Mouse (Mus musculus) MEL (cell line): ENCODE measurements around the gene Fastkd2. TPM values are rescaled to one million over a fixed set of nuclear protein-coding genes. Genes with fewer than 3 reads are reported as not detected.

ENCODE experiments used
- DNase-seq: peaks from one replicate; pipeline ENCODE4 v3.0.0; 2011; ENCODE audit warnings: low read depth, low spot score
- H3K27ac ChIP-seq: 2 replicates; pipeline ENCODE4 v1.5.1; 2012; ENCODE audit warnings: low read depth, mild to moderate bottlenecking, control low read depth, low read length, moderate library complexity; ENCODE audit not compliant: control insufficient read depth
- H3K27me3 ChIP-seq, 2 experiments: fragments of 150-350 bp in 1 of 2; sonication (generic) in 1 of 2; 2 replicates each; pipeline ENCODE4 v1.6.1; 2012; ENCODE audit warnings: low read length in 2 of 2, mild to moderate bottlenecking in 2 of 2, improper control_type of control experiment in 1 of 2, moderate library complexity in 1 of 2; ENCODE audit not compliant: insufficient read depth in 2 of 2, control insufficient read depth in 1 of 2
- H3K36me3 ChIP-seq, 2 experiments: 2 replicates each; pipeline ENCODE4 v1.6.1; 2012 to 2014; ENCODE audit warnings: low read length in 2 of 2, improper control_type of control experiment in 1 of 2, inconsistent platforms in 1 of 2, mild to moderate bottlenecking in 1 of 2; ENCODE audit not compliant: insufficient read depth in 2 of 2, control insufficient read depth in 1 of 2
- H3K4me1 ChIP-seq, 2 experiments: fragments of 150-350 bp in 1 of 2; sonication (generic) in 1 of 2; 2 replicates each; pipeline ENCODE4 v1.6.1; 2012; ENCODE audit warnings: low read length in 2 of 2, improper control_type of control experiment in 1 of 2, mild to moderate bottlenecking in 1 of 2; ENCODE audit not compliant: insufficient read depth in 2 of 2, control insufficient read depth in 1 of 2
- H3K4me3 ChIP-seq, 2 experiments: fragments of 150-350 bp in 1 of 2; sonication (generic) in 1 of 2; 2 replicates each; pipeline ENCODE4 v1.5.1; 2012; ENCODE audit warnings: low read depth in 2 of 2, low read length in 2 of 2, mild to moderate bottlenecking in 2 of 2, moderate library complexity in 2 of 2, control low read depth in 1 of 2, improper control_type of control experiment in 1 of 2; ENCODE audit not compliant: control insufficient read depth in 1 of 2, insufficient read depth in 1 of 2
- H3K79me2 ChIP-seq: 2 replicates; pipeline ENCODE4 v1.6.1; 2012; ENCODE audit warnings: mild to moderate bottlenecking, low read length, moderate library complexity; ENCODE audit not compliant: control insufficient read depth, poor library complexity, insufficient read depth
- H3K9ac ChIP-seq: 2 replicates; pipeline ENCODE4 v1.6.1; 2012; ENCODE audit warnings: low read depth, mild to moderate bottlenecking, control low read depth, low read length, moderate library complexity; ENCODE audit not compliant: control insufficient read depth, poor library complexity, severe bottlenecking
- H3K9me3 ChIP-seq: fragments of 150-350 bp; sonication (generic); replicated peaks from 2 replicates; pipeline ENCODE4 v1.6.1; 2012; ENCODE audit warnings: mild to moderate bottlenecking, low read length, improper control_type of control experiment, moderate library complexity; ENCODE audit not compliant: insufficient read depth
- BHLHE40 ChIP-seq: IDR thresholded peaks from 2 replicates; pipeline ENCODE4 v1.6.1; 2012; ENCODE audit warnings: low read depth, mild to moderate bottlenecking, inconsistent platforms, low read length, improper control_type of control experiment, borderline replicate concordance
- CHD1 ChIP-seq: IDR thresholded peaks from 2 replicates; pipeline ENCODE4 v1.6.1; 2012; ENCODE audit warnings: low read depth, mild to moderate bottlenecking, inconsistent platforms, low read length, improper control_type of control experiment
- CHD2 ChIP-seq: IDR thresholded peaks from 2 replicates; pipeline ENCODE4 v1.6.1; 2011; ENCODE audit warnings: low read length, improper control_type of control experiment
- CTCF ChIP-seq, 3 experiments: IDR thresholded peaks in 2 of 3; conservative IDR thresholded peaks in 1 of 3; 2 replicates each; pipeline ENCODE4 v1.5.1; 2011 to 2012; ENCODE audit warnings: low read length in 3 of 3, low read depth in 2 of 3, mild to moderate bottlenecking in 2 of 3, improper control_type of control experiment in 1 of 3, inconsistent platforms in 1 of 3, mixed read lengths in 1 of 3, moderate library complexity in 1 of 3; ENCODE audit not compliant: control insufficient read depth in 1 of 3, insufficient read depth in 1 of 3, poor library complexity in 1 of 3, severe bottlenecking in 1 of 3
- E2F4 ChIP-seq: IDR thresholded peaks from 2 replicates; pipeline ENCODE4 v1.6.1; 2011; ENCODE audit warnings: low read depth, low read length, improper control_type of control experiment, borderline replicate concordance
- ELF1 ChIP-seq: IDR thresholded peaks from 2 replicates; pipeline ENCODE4 v1.6.1; 2014; ENCODE audit warnings: low read depth, mild to moderate bottlenecking, inconsistent platforms, low read length, improper control_type of control experiment, moderate library complexity
- EP300 ChIP-seq, 2 experiments: IDR thresholded peaks; 2 replicates each; pipeline ENCODE4 v1.6.1; 2011; ENCODE audit warnings: improper control_type of control experiment in 2 of 2, low read length in 2 of 2, low read depth in 1 of 2, mild to moderate bottlenecking in 1 of 2
- GABPA ChIP-seq: IDR thresholded peaks from 2 replicates; pipeline ENCODE4 v1.6.1; 2012; ENCODE audit warnings: low read depth, mild to moderate bottlenecking, inconsistent platforms, low read length, improper control_type of control experiment, moderate library complexity
- JUND ChIP-seq: IDR thresholded peaks from 2 replicates; pipeline ENCODE4 v1.6.1; 2011; ENCODE audit warnings: low read depth, mild to moderate bottlenecking, improper control_type of control experiment, low read length
- KAT2A ChIP-seq: conservative IDR thresholded peaks from 2 replicates; pipeline ENCODE4 v1.6.1; 2012; ENCODE audit warnings: low read depth, low read length, improper control_type of control experiment, inconsistent platforms
- MAFK ChIP-seq: IDR thresholded peaks from 2 replicates; pipeline ENCODE4 v1.6.1; 2011; ENCODE audit warnings: low read depth, mild to moderate bottlenecking, low read length, improper control_type of control experiment, borderline replicate concordance
- MAX ChIP-seq: IDR thresholded peaks from 2 replicates; pipeline ENCODE4 v1.6.1; 2011; ENCODE audit warnings: low read length, improper control_type of control experiment
- MAZ ChIP-seq: IDR thresholded peaks from 2 replicates; pipeline ENCODE4 v1.6.1; 2012; ENCODE audit warnings: low read depth, mild to moderate bottlenecking, inconsistent platforms, low read length, improper control_type of control experiment
- MXI1 ChIP-seq: IDR thresholded peaks from 2 replicates; pipeline ENCODE4 v1.6.1; 2011; ENCODE audit warnings: mild to moderate bottlenecking, low read depth, low read length, improper control_type of control experiment
- MYB ChIP-seq: IDR thresholded peaks from 2 replicates; pipeline ENCODE4 v1.6.1; 2011; ENCODE audit warnings: mild to moderate bottlenecking, low read depth, low read length, improper control_type of control experiment
- MYC ChIP-seq: IDR thresholded peaks from 2 replicates; pipeline ENCODE4 v1.6.1; 2011; ENCODE audit warnings: low read depth, mild to moderate bottlenecking, low read length, improper control_type of control experiment, moderate library complexity
- NELFE ChIP-seq: IDR thresholded peaks from 2 replicates; pipeline ENCODE4 v1.6.1; 2011; ENCODE audit warnings: low read depth, low read length, improper control_type of control experiment
- NRF1 ChIP-seq: IDR thresholded peaks from 2 replicates; pipeline ENCODE4 v1.6.1; 2014; ENCODE audit warnings: low read depth, mild to moderate bottlenecking, inconsistent platforms, low read length, improper control_type of control experiment, moderate library complexity; ENCODE audit not compliant: poor library complexity, insufficient read depth, severe bottlenecking
- POLR2A ChIP-seq, 2 experiments: IDR thresholded peaks; 2 replicates each; pipeline ENCODE4 v1.6.1; 2011 to 2012; ENCODE audit warnings: low read length in 2 of 2, mild to moderate bottlenecking in 2 of 2, control low read depth in 1 of 2, improper control_type of control experiment in 1 of 2, low read depth in 1 of 2, moderate library complexity in 1 of 2; ENCODE audit not compliant: control insufficient read depth in 1 of 2, insufficient read depth in 1 of 2, poor library complexity in 1 of 2
- POLR2AphosphoS5 ChIP-seq: IDR thresholded peaks from 2 replicates; pipeline ENCODE4 v1.6.1; 2012; ENCODE audit warnings: low read depth, borderline replicate concordance, mild to moderate bottlenecking, inconsistent platforms, low read length, moderate library complexity, mixed read lengths
- RAD21 ChIP-seq: IDR thresholded peaks from 2 replicates; pipeline ENCODE4 v1.6.1; 2011; ENCODE audit warnings: mild to moderate bottlenecking, low read depth, low read length, improper control_type of control experiment
- RCOR1 ChIP-seq: IDR thresholded peaks from 2 replicates; pipeline ENCODE4 v1.6.1; 2012; ENCODE audit warnings: low read depth, mild to moderate bottlenecking, inconsistent platforms, low read length, improper control_type of control experiment
- SMC3 ChIP-seq: IDR thresholded peaks from 2 replicates; pipeline ENCODE4 v1.6.1; 2011; ENCODE audit warnings: low read depth, low read length, improper control_type of control experiment
- TAL1 ChIP-seq: IDR thresholded peaks from 2 replicates; pipeline ENCODE4 v1.6.1; 2012; ENCODE audit warnings: mild to moderate bottlenecking, inconsistent platforms, low read length, moderate library complexity, mixed read lengths
- TBP ChIP-seq: IDR thresholded peaks from 2 replicates; pipeline ENCODE4 v1.8.0; 2011; ENCODE audit warnings: low read depth, low read length, improper control_type of control experiment
- TCF12 ChIP-seq: IDR thresholded peaks from 2 replicates; pipeline ENCODE4 v1.6.1; 2014; ENCODE audit warnings: low read depth, mild to moderate bottlenecking, inconsistent platforms, low read length, improper control_type of control experiment, moderate library complexity
- USF1 ChIP-seq: IDR thresholded peaks from 2 replicates; pipeline ENCODE4 v1.6.1; 2014; ENCODE audit warnings: low read depth, mild to moderate bottlenecking, inconsistent platforms, low read length, improper control_type of control experiment, moderate library complexity
- ZC3H11A ChIP-seq: IDR thresholded peaks from 2 replicates; pipeline ENCODE4 v1.6.1; 2012; ENCODE audit warnings: low read depth, mild to moderate bottlenecking, inconsistent platforms, low read length, improper control_type of control experiment
- ZNF384 ChIP-seq: IDR thresholded peaks from 2 replicates; pipeline ENCODE4 v1.6.1; 2012; ENCODE audit warnings: low read depth, mild to moderate bottlenecking, inconsistent platforms, low read length, improper control_type of control experiment
- polyA plus RNA-seq, 2 experiments: library from polyadenylated mRNA; stranded (reverse) in 1 of 2; unstranded in 1 of 2; fragments of >175 nt in 1 of 2; fragments of >200 nt in 1 of 2; gene quantifications; 2 replicates each; pipeline versions ENCODE4 v1.2.1 to v1.2.4; 2012; ENCODE audit warnings: low replicate concordance in 2 of 2, low read depth in 1 of 2; ENCODE audit not compliant: insufficient read length in 2 of 2, insufficient read depth in 1 of 2, missing spikeins in 1 of 2
- total RNA-seq: library from RNA; depleted of rRNA; stranded (reverse); fragments of 300-350 nt; gene quantifications from 2 replicates; pipeline ENCODE4 v1.2.3, GENCODE M21; 2012

Gene Fastkd2
- total and polyA plus RNA-seq, 3 experiments: not detected

DNA sequence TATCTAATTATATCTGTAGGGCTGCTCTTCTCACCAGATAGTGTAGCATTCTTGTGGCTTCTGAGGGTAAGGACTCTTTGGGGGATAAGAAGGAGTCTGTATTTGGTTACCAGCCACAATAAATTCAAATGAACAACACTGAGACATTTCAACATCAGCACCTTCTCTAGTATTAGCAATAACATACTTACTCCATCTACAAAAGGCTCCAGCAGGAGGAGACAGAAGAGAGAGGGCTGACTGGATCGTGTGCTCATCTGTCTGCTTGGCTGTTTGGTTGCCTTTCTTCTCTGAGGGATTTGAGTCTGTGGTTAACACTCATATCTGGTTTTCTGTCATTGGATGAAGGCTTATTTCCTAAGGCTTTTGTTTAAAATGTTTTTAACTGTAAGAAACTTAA is 46.0 kb downstream of the Fastkd2 start:
- DNase-seq: no peak
- no peaks in the 10 kb centered on the region for H3K4me1 ChIP-seq
- no peaks in the 10 kb centered on the region for H3K36me3 ChIP-seq
- no peak for TF ChIP-seq GABPA
- TF ChIP-seq ELF1: no peak
- no peak for TF ChIP-seq ZC3H11A
- TF ChIP-seq MYB: no peak
- TF ChIP-seq CHD2: no peak
- no peak for TF ChIP-seq CHD1
- TF ChIP-seq MAX: no peak
- no peak for TF ChIP-seq KAT2A
- TF ChIP-seq EP300 (IDR thresholded peaks at IDR 0.05; ENCODE audit: low read depth in 1 of 2, low read length in 2 of 2): no peak
- TF ChIP-seq ZNF384: no peak
- no peak for TF ChIP-seq BHLHE40
- TF ChIP-seq NELFE: no peak
- TF ChIP-seq MAFK: no peak
- no peak for TF ChIP-seq MXI1
- TF ChIP-seq TAL1: no peak
- TF ChIP-seq, all 39 proteins: peak for 0
- H3K79me2 ChIP-seq: no peaks in the 10 kb centered on the region
- no peak overlapping the region for H3K9ac ChIP-seq
- H3K4me3 ChIP-seq: no peak overlapping the region
- no peaks in the 10 kb centered on the region for H3K9me3 ChIP-seq
- H3K27me3 ChIP-seq: no peaks in the 10 kb centered on the region
- no peak overlapping the region for H3K27ac ChIP-seq

DNA sequence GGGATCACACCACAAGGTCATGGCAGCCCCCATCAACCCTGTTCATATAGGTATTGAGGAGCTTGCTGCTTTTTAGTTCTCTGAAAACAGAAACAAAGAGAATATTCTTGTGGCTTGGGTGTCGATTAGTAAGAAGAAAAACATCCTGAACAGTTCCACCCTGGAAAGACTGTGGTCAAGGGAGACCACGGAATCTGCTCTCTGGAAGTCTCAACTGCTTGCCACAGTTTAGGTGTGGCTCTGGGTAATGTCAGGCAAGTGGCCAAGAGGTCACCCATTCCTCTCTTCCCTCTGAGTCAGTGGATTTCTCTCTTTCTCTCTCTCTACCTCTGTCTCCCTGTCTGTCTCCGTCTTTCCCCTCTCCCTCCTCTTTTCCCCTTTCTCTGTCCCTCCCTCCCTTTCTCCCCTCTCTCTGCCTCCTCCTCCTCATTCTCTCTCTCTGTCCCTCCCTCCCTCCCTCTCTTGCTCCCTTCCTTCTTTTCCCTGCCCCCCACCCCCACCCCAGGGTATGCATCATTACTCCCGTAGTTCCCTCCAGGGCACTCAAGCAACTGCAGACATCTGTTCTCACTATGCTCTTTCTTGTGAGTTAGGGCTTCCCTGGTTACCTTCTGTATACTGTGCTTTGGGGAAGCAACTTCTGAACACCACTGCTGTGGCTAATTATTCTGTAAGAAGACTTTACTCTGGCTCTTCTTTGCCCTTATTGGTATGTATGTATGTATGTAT is 46.7 kb downstream of the Fastkd2 start:
- no peaks in the 10 kb centered on the region for H3K9me3 ChIP-seq
- DNase-seq: no peak
- no peaks in the 10 kb centered on the region for H3K79me2 ChIP-seq
- H3K4me3 ChIP-seq: no peak overlapping the region
- no peak overlapping the region for H3K9ac ChIP-seq
- no peaks in the 10 kb centered on the region for H3K27me3 ChIP-seq
- no peak for TF ChIP-seq POLR2A (IDR thresholded peaks at IDR 0.05; ENCODE audit: control insufficient read depth in 1 of 2, insufficient read depth in 1 of 2, low read depth in 1 of 2, low read length in 2 of 2, poor library complexity in 1 of 2)
- no peak for TF ChIP-seq CTCF (IDR thresholded peaks at IDR 0.05 in 2 of 3, conservative IDR thresholded peaks at IDR 0.05 in 1 of 3; ENCODE audit: control insufficient read depth in 1 of 3, insufficient read depth in 1 of 3, low read depth in 2 of 3, low read length in 3 of 3, poor library complexity in 1 of 3, severe bottlenecking in 1 of 3)
- TF ChIP-seq NRF1: no peak
- TF ChIP-seq RCOR1: no peak
- TF ChIP-seq MAZ: no peak
- no peak for TF ChIP-seq MYB
- TF ChIP-seq JUND: no peak
- no peak for TF ChIP-seq ELF1
- no peak for TF ChIP-seq BHLHE40
- TF ChIP-seq SMC3: no peak
- TF ChIP-seq TAL1: no peak
- no peak for TF ChIP-seq RAD21
- no peak for TF ChIP-seq TCF12
- no peak for TF ChIP-seq USF1
- no peak for TF ChIP-seq POLR2AphosphoS5
- TF ChIP-seq E2F4: no peak
- TF ChIP-seq NELFE: no peak
- no peak for TF ChIP-seq TBP
- TF ChIP-seq MYC: no peak
- H3K27ac ChIP-seq: no peak overlapping the region
- H3K4me1 ChIP-seq: no peaks in the 10 kb centered on the region
- H3K36me3 ChIP-seq: no peaks in the 10 kb centered on the region
